Mouse (Mus musculus): ENCODE measurements at regions not wholly inside any gene's neighbourhood (a gene's known extent, or its start where the extent isn't known, plus 50 kb on each side); places are given as distances from the start of the nearest gene placed in this dataset.

DNA sequence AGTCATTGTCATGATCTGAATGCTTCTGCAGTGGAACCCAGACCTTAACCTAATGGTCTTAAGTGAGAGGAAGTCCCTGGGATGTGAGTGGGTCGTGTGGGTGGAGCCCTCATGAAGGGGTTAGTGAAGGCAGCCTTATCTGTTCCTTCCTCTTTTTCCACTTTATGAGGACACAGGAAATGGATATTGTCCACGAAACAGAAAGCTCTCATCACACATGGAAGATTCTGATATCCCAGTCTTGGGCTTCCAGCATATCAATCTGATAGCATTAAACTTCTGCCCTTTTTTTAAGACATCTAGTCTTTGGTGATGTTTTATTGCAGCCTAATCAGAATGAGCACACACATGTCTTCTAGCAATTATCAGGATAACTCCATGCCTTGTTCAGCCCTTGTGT, 164.0 kb downstream of the Mex3b start:
- Histone ChIP-seq H3K27ac (replicated peaks in 1 of 2; ENCODE audit: control insufficient read depth in 1 of 2, insufficient read depth in 1 of 2, low read depth in 2 of 2, low read length in 2 of 2) (no peak overlapping the region), H3K36me3 (ENCODE audit: control insufficient read depth, insufficient read depth, low read length) (no peaks in the 10 kb centered on the region), H3K4me3 (ENCODE audit: control insufficient read depth in 1 of 2, insufficient read depth in 1 of 2, low read depth in 1 of 2, low read length in 2 of 2) (no peak overlapping the region), H3K9me3 (ENCODE audit: control insufficient read depth, low read length) (peaks cover 7% of the 10 kb centered on the region), H3K4me1 (ENCODE audit: control insufficient read depth in 2 of 2, insufficient read depth in 2 of 2, low read length in 2 of 2) (no peaks in the 10 kb centered on the region), H3K27me3 (ENCODE audit: control insufficient read depth, insufficient read depth, low read length) (no peaks in the 10 kb centered on the region), H3K4me2 (ENCODE audit: low read length) (no peak overlapping the region), H3K9ac (ENCODE audit: low read length) (no peak overlapping the region)
- no peak for ATAC-seq (ENCODE audit: insufficient number of reproducible peaks, insufficient read depth, low FRiP score, low read depth)
- WGBS: 60% methylated on average over 2 of the region's 2 CpGs

DNA sequence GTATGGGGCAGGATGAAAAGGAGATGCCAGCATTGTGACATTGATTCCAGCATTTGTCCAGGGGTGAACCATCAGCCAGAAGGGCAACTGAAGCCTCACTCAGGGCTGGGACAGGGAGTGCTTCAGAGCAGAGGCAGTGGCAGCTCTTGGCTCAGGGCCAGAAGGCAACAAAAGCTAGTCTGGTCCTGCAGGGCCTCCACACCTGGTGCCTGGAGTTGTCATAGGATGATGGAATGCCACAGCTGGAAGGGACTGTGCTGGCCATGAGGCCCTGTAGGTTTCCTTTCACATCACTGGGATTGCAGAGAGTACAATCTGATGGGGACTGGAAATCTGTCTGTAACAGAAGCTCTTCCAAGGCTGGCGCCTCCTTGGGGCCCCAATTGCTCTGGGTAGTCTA, 164.9 kb downstream of the Mex3b start:
- Histone ChIP-seq H3K4me2 (ENCODE audit: low read length) (no peak overlapping the region), H3K9ac (ENCODE audit: low read length) (no peak overlapping the region), H3K4me1 (ENCODE audit: control insufficient read depth in 2 of 2, insufficient read depth in 2 of 2, low read length in 2 of 2) (peaks cover 0 to 2% of the 10 kb centered on the region in 2 experiments; a peak in 1 of 4 replicates), H3K36me3 (ENCODE audit: control insufficient read depth, insufficient read depth, low read length) (no peaks in the 10 kb centered on the region), H3K4me3 (ENCODE audit: control insufficient read depth in 1 of 2, insufficient read depth in 1 of 2, low read depth in 1 of 2, low read length in 2 of 2) (no peak overlapping the region), H3K27me3 (ENCODE audit: control insufficient read depth, insufficient read depth, low read length) (no peaks in the 10 kb centered on the region), H3K9me3 (ENCODE audit: control insufficient read depth, low read length) (peaks cover 7% of the 10 kb centered on the region), H3K27ac (replicated peaks in 1 of 2; ENCODE audit: control insufficient read depth in 1 of 2, insufficient read depth in 1 of 2, low read depth in 2 of 2, low read length in 2 of 2) (no peak overlapping the region)
- ATAC-seq (ENCODE audit: insufficient number of reproducible peaks, insufficient read depth, low FRiP score, low read depth): no peak
- 80% methylated on average over 1 of the region's 1 CpGs for WGBS

DNA sequence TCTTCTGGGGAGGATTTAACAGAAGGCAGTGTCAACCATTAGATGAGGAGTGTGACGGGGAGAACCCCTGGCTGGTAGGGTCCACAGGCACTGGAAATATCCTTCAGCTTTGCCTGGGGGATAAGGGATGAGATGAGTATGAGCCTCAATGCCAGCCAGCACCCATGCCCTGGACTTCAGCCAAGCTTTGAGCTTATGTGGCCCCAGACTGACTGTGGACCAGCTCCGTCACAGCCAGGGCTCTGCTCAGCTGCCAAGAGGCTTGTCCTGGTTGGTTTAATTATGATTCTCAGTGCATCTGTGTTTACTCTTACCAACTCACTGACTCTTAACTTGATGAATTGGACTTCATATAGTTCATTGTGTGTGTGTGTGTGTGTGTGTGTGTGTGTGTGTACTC, 165.8 kb downstream of the Mex3b start:
- Histone ChIP-seq H3K9me3 (ENCODE audit: control insufficient read depth, low read length) (peaks cover 7% of the 10 kb centered on the region), H3K27me3 (ENCODE audit: control insufficient read depth, insufficient read depth, low read length) (no peaks in the 10 kb centered on the region), H3K4me1 (ENCODE audit: control insufficient read depth in 2 of 2, insufficient read depth in 2 of 2, low read length in 2 of 2) (peaks cover 0 to 2% of the 10 kb centered on the region in 2 experiments; a peak in 1 of 4 replicates), H3K36me3 (ENCODE audit: control insufficient read depth, insufficient read depth, low read length) (no peaks in the 10 kb centered on the region), H3K4me3 (ENCODE audit: control insufficient read depth in 1 of 2, insufficient read depth in 1 of 2, low read depth in 1 of 2, low read length in 2 of 2) (no peak overlapping the region), H3K9ac (ENCODE audit: low read length) (no peak overlapping the region), H3K4me2 (ENCODE audit: low read length) (no peak overlapping the region), H3K27ac (replicated peaks in 1 of 2; ENCODE audit: control insufficient read depth in 1 of 2, insufficient read depth in 1 of 2, low read depth in 2 of 2, low read length in 2 of 2) (no peak overlapping the region)
- no peak for ATAC-seq (ENCODE audit: insufficient number of reproducible peaks, insufficient read depth, low FRiP score, low read depth)
- WGBS: 57% methylated on average over 2 of the region's 2 CpGs

DNA sequence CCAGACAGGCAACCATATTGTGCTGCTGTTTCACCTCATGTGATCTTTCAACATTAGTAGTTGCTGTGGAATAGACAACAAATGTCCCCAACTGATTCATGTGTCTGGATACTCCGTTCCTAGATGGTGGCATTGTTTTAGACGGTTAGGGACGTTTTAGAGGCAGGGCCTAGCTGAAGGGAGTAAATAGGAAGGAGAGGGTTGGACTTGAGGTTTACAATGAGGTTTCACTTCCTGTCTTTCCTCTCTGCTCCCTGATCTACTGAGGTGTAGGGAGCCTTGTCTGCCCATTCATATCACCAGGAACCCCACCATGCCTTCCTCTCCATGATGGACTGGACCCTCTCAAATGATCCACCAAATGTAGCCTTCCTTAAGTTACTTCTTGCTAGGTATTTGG, 168.1 kb downstream of the Mex3b start:
- WGBS: 81% methylated on average over 3 of the region's 3 CpGs
- no peak overlapping the region for H3K4me2 ChIP-seq (ENCODE audit: low read length)
- H3K36me3 ChIP-seq (ENCODE audit: control insufficient read depth, insufficient read depth, low read length): no peaks in the 10 kb centered on the region
- H3K27ac ChIP-seq (replicated peaks in 1 of 2; ENCODE audit: control insufficient read depth in 1 of 2, insufficient read depth in 1 of 2, low read depth in 2 of 2, low read length in 2 of 2): no peak overlapping the region
- H3K27me3 ChIP-seq (ENCODE audit: control insufficient read depth, insufficient read depth, low read length): no peaks in the 10 kb centered on the region
- peaks cover 5% of the 10 kb centered on the region for H3K9me3 ChIP-seq (ENCODE audit: control insufficient read depth, low read length)
- ATAC-seq (ENCODE audit: insufficient number of reproducible peaks, insufficient read depth, low FRiP score, low read depth): no peak
- peaks cover 0 to 2% of the 10 kb centered on the region in 2 experiments; a peak in 1 of 4 replicates for H3K4me1 ChIP-seq (ENCODE audit: control insufficient read depth in 2 of 2, insufficient read depth in 2 of 2, low read length in 2 of 2)
- no peak overlapping the region for H3K9ac ChIP-seq (ENCODE audit: low read length)
- no peak overlapping the region for H3K4me3 ChIP-seq (ENCODE audit: control insufficient read depth in 1 of 2, insufficient read depth in 1 of 2, low read depth in 1 of 2, low read length in 2 of 2)

DNA sequence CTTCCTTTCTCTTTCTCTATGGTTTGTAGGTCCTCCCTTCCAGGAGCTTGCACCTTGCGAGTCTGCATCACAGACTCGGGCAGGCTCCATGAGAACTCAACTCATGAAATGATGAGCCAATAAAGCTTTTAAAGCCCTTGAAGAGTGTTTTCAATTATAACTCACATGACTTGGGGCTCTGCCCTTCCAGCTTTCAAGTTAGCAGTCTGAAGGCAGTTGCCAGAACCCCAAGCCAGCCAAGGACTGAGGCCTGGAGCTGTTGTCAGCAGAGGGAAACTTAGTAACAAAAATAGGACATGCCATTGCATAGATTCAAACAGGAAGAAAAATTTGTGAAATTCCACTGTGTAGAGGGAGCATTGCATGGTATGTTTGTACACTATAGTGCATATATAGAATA, 169.3 kb downstream of the Mex3b start:
- Histone ChIP-seq H3K27me3 (ENCODE audit: control insufficient read depth, insufficient read depth, low read length) (no peaks in the 10 kb centered on the region), H3K4me1 (ENCODE audit: control insufficient read depth in 2 of 2, insufficient read depth in 2 of 2, low read length in 2 of 2) (peaks cover 0 to 4% of the 10 kb centered on the region in 2 experiments; a peak in 1 of 4 replicates), H3K36me3 (ENCODE audit: control insufficient read depth, insufficient read depth, low read length) (no peaks in the 10 kb centered on the region), H3K27ac (replicated peaks in 1 of 2; ENCODE audit: control insufficient read depth in 1 of 2, insufficient read depth in 1 of 2, low read depth in 2 of 2, low read length in 2 of 2) (no peak overlapping the region), H3K9ac (ENCODE audit: low read length) (no peak overlapping the region), H3K4me2 (ENCODE audit: low read length) (no peak overlapping the region), H3K9me3 (ENCODE audit: control insufficient read depth, low read length) (no peaks in the 10 kb centered on the region), H3K4me3 (ENCODE audit: control insufficient read depth in 1 of 2, insufficient read depth in 1 of 2, low read depth in 1 of 2, low read length in 2 of 2) (no peak overlapping the region)
- WGBS: 94% methylated on average over 2 of the region's 2 CpGs
- no peak for ATAC-seq (ENCODE audit: insufficient number of reproducible peaks, insufficient read depth, low FRiP score, low read depth)

DNA sequence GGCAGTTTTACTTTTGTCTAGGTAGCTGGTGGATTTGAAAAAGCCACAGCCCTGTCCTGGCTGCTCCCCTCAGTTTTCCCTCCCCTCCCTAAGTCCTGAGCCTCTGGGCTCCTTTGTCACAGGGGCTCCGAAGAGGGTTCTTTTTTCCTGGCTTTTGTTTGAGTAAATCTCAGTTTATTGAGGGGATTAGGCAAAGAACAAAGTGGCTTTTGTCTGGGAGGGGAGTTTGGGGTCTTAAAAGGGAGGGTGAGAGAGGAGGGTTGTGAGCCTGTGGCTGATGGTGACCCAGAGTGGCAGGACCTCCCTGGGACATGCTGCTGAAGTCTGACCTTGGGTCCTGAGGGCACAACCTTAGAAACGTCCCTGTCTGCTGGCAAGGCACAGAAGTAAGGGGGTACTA, 170.0 kb downstream of the Mex3b start:
- no peak overlapping the region for H3K9ac ChIP-seq (ENCODE audit: low read length)
- H3K4me2 ChIP-seq (ENCODE audit: low read length): no peak overlapping the region
- 23% methylated on average over 2 of the region's 2 CpGs for WGBS
- no peak for ATAC-seq (ENCODE audit: insufficient number of reproducible peaks, insufficient read depth, low FRiP score, low read depth)
- H3K27me3 ChIP-seq (ENCODE audit: control insufficient read depth, insufficient read depth, low read length): no peaks in the 10 kb centered on the region
- H3K4me3 ChIP-seq (ENCODE audit: control insufficient read depth in 1 of 2, insufficient read depth in 1 of 2, low read depth in 1 of 2, low read length in 2 of 2): no peak overlapping the region
- H3K27ac ChIP-seq (replicated peaks in 1 of 2; ENCODE audit: control insufficient read depth in 1 of 2, insufficient read depth in 1 of 2, low read depth in 2 of 2, low read length in 2 of 2): no peak overlapping the region
- H3K4me1 ChIP-seq (ENCODE audit: control insufficient read depth in 2 of 2, insufficient read depth in 2 of 2, low read length in 2 of 2): peaks cover 0 to 4% of the 10 kb centered on the region in 2 experiments; a peak in 1 of 4 replicates
- no peaks in the 10 kb centered on the region for H3K36me3 ChIP-seq (ENCODE audit: control insufficient read depth, insufficient read depth, low read length)
- no peaks in the 10 kb centered on the region for H3K9me3 ChIP-seq (ENCODE audit: control insufficient read depth, low read length)

DNA sequence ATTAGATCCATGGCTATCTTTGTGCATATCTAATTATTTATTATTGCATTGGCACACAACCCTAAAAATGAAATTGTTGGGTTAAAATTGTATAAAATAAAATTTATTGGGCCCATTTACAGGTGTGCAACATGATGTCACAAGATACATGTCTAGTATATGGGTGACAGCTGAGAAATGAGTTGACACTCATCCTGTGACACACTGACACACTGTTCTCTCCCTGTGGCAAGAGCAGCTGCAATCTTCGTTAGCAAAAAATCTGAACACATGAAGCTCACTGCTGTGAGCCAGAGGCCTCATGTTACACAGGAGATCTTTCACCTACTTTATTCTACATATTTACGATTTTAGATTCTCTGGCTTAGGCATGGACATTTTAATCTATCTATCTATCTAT, 170.6 kb downstream of the Mex3b start:
- no peak overlapping the region for H3K4me2 ChIP-seq (ENCODE audit: low read length)
- no peaks in the 10 kb centered on the region for H3K36me3 ChIP-seq (ENCODE audit: control insufficient read depth, insufficient read depth, low read length)
- H3K4me3 ChIP-seq (ENCODE audit: control insufficient read depth in 1 of 2, insufficient read depth in 1 of 2, low read depth in 1 of 2, low read length in 2 of 2): no peak overlapping the region
- no peak overlapping the region for H3K27ac ChIP-seq (replicated peaks in 1 of 2; ENCODE audit: control insufficient read depth in 1 of 2, insufficient read depth in 1 of 2, low read depth in 2 of 2, low read length in 2 of 2)
- H3K4me1 ChIP-seq (ENCODE audit: control insufficient read depth in 2 of 2, insufficient read depth in 2 of 2, low read length in 2 of 2): peaks cover 0 to 4% of the 10 kb centered on the region in 2 experiments; a peak in 1 of 4 replicates
- WGBS: 89% methylated on average over 2 of the region's 2 CpGs
- no peaks in the 10 kb centered on the region for H3K9me3 ChIP-seq (ENCODE audit: control insufficient read depth, low read length)
- H3K27me3 ChIP-seq (ENCODE audit: control insufficient read depth, insufficient read depth, low read length): no peaks in the 10 kb centered on the region
- ATAC-seq (ENCODE audit: insufficient number of reproducible peaks, insufficient read depth, low FRiP score, low read depth): no peak
- H3K9ac ChIP-seq (ENCODE audit: low read length): no peak overlapping the region

DNA sequence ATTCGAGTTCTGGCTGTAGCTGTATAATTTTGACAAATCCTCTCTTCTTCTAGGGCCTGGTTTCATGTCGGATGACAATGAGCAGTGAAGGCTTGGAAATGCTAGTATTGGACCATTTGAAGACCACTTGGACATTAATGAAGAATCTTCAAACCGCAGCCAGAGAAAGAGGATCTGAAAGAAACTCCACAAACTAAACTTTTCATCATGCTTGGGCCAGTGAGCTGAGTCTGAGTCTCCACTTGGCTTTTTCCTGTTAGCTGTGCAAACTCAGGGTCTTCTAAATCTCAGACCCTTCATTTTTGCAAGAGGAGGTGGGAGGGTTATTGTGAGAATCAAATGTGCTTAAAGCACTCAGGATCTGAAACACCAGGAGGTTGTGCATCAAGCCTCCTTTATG, 176.6 kb downstream of the Mex3b start:
- 88% methylated on average over 3 of the region's 3 CpGs for WGBS
- Histone ChIP-seq H3K4me3 (ENCODE audit: control insufficient read depth in 1 of 2, insufficient read depth in 1 of 2, low read depth in 1 of 2, low read length in 2 of 2) (no peak overlapping the region), H3K4me2 (ENCODE audit: low read length) (no peak overlapping the region), H3K9me3 (ENCODE audit: control insufficient read depth, low read length) (no peaks in the 10 kb centered on the region), H3K36me3 (ENCODE audit: control insufficient read depth, insufficient read depth, low read length) (no peaks in the 10 kb centered on the region), H3K27me3 (ENCODE audit: control insufficient read depth, insufficient read depth, low read length) (no peaks in the 10 kb centered on the region), H3K4me1 (ENCODE audit: control insufficient read depth in 2 of 2, insufficient read depth in 2 of 2, low read length in 2 of 2) (peaks cover 0 to 2% of the 10 kb centered on the region in 2 experiments; a peak in 1 of 4 replicates), H3K27ac (replicated peaks in 1 of 2; ENCODE audit: control insufficient read depth in 1 of 2, insufficient read depth in 1 of 2, low read depth in 2 of 2, low read length in 2 of 2) (no peak overlapping the region), H3K9ac (ENCODE audit: low read length) (no peak overlapping the region)
- ATAC-seq (ENCODE audit: insufficient number of reproducible peaks, insufficient read depth, low FRiP score, low read depth): no peak
